Mouse (Mus musculus) hindbrain, embryonic 15.5 days (tissue): Measurements from ENCODE around the gene Slc7a14. TPM values are rescaled to one million over a fixed set of nuclear protein-coding genes. Genes with fewer than 3 reads are reported as not detected.

Experiments
- ATAC-seq: fragments of 200-750 bp; cut with Nextera tagmentation; 2 replicates; pipeline ENCODE4 v1.8.0; 2017; ENCODE audit warnings: low read depth, moderate number of reproducible peaks, moderate TSS enrichment; ENCODE audit not compliant: low FRiP score
- H3K27ac ChIP-seq: fragments of 300-500 bp; sonication (generic); replicated peaks from 2 replicates; pipeline ENCODE4 v1.5.1; 2015; ENCODE audit warnings: mild to moderate bottlenecking, inconsistent platforms
- H3K27me3 ChIP-seq: fragments of 300-500 bp; sonication (generic); 2 replicates; pipeline ENCODE4 v1.6.1; 2015; ENCODE audit warnings: control low read depth, inconsistent platforms
- H3K36me3 ChIP-seq: fragments of 300-500 bp; sonication (generic); 2 replicates; pipeline ENCODE4 v1.6.1; 2015; ENCODE audit warnings: control low read depth, inconsistent platforms
- H3K4me1 ChIP-seq: fragments of 300-500 bp; sonication (generic); replicated peaks from 2 replicates; pipeline ENCODE4 v1.6.1; 2015; ENCODE audit warnings: control low read depth, inconsistent platforms
- H3K4me2 ChIP-seq: fragments of 300-500 bp; sonication (generic); 2 replicates; pipeline ENCODE4 v1.6.1; 2015; ENCODE audit warnings: moderate library complexity, mild to moderate bottlenecking, inconsistent platforms
- H3K4me3 ChIP-seq: fragments of 300-500 bp; sonication (generic); 2 replicates; pipeline ENCODE4 v1.5.1; 2015; ENCODE audit warnings: mild to moderate bottlenecking, inconsistent platforms
- H3K9ac ChIP-seq: fragments of 300-500 bp; sonication (generic); 2 replicates; pipeline ENCODE4 v1.6.1; 2015; ENCODE audit warnings: inconsistent platforms
- H3K9me3 ChIP-seq: fragments of 300-500 bp; sonication (generic); 2 replicates; pipeline ENCODE4 v1.6.1; 2016; ENCODE audit warnings: control low read depth, inconsistent platforms
- WGBS: fragments of 180-500 bp; shearing (Covaris S2); methylation state at CpG from one replicate; pipeline ENCODE4 v1.1.7; 2015; 5-methylcytosine and 5-hydroxymethylcytosine counted together
- polyA plus RNA-seq: library from polyadenylated mRNA; unstranded; fragments of >200 nt; fragmentation: Nextera tagmentation; extraction: Ambion mirVana; gene quantifications from 2 replicates; pipeline ENCODE4 v1.2.1, GENCODE M21; 2015

The Slc7a14 gene
- polyA plus RNA-seq, 1 experiment from 2014 or later: 6.8 TPM

GRCm38 (mm10) chr3:31259553-31260255 lies 50.5 kb downstream of the Slc7a14 start:
- H3K9ac ChIP-seq: no peak overlapping the region
- WGBS: 82% methylated on average over 7 of the region's 7 CpGs
- H3K27me3 ChIP-seq: no peaks in the 10 kb centered on the region
- no peaks in the 10 kb centered on the region for H3K36me3 ChIP-seq
- ATAC-seq: no peak
- no peak overlapping the region for H3K4me3 ChIP-seq
- no peak overlapping the region for H3K4me2 ChIP-seq
- H3K4me1 ChIP-seq: no peaks in the 10 kb centered on the region; the same call in 1 of the 2 replicates
- H3K9me3 ChIP-seq: no peaks in the 10 kb centered on the region
- no peak overlapping the region for H3K27ac ChIP-seq

GRCm38 (mm10) chr3:31254427-31254826 lies 55.8 kb downstream of the Slc7a14 start:
- no peak overlapping the region for H3K27ac ChIP-seq
- no peak overlapping the region for H3K4me2 ChIP-seq
- H3K36me3 ChIP-seq: no peaks in the 10 kb centered on the region
- 82% methylated on average over 7 of the region's 7 CpGs for WGBS
- H3K4me3 ChIP-seq: no peak overlapping the region
- 0 out of 2 replicates have a peak, but pooled peaks cover 4% of the 10 kb centered on the region for H3K4me1 ChIP-seq
- no peak for ATAC-seq
- H3K27me3 ChIP-seq: no peaks in the 10 kb centered on the region
- H3K9ac ChIP-seq: no peak overlapping the region
- H3K9me3 ChIP-seq: no peaks in the 10 kb centered on the region

GRCm38 (mm10) chr3:31253862-31254261 lies 56.3 kb downstream of the Slc7a14 start:
- no peak for ATAC-seq
- Histone ChIP-seq H3K36me3 (no peaks in the 10 kb centered on the region), H3K27ac (no peak overlapping the region), H3K4me3 (no peak overlapping the region), H3K27me3 (no peaks in the 10 kb centered on the region), H3K9ac (no peak overlapping the region), H3K4me2 (no peak overlapping the region), H3K9me3 (no peaks in the 10 kb centered on the region), H3K4me1 (0 out of 2 replicates have a peak, but pooled peaks cover 4% of the 10 kb centered on the region)
- WGBS: 92% methylated on average over 9 of the region's 9 CpGs

GRCm38 (mm10) chr3:31252566-31252965 lies 57.6 kb downstream of the Slc7a14 start:
- no peak for ATAC-seq
- H3K4me2 ChIP-seq: no peak overlapping the region
- no peaks in the 10 kb centered on the region for H3K36me3 ChIP-seq
- H3K4me1 ChIP-seq: 0 out of 2 replicates have a peak, but pooled peaks cover 4% of the 10 kb centered on the region
- H3K4me3 ChIP-seq: no peak overlapping the region
- H3K27ac ChIP-seq: no peak overlapping the region
- no peaks in the 10 kb centered on the region for H3K27me3 ChIP-seq
- no peak overlapping the region for H3K9ac ChIP-seq
- no peaks in the 10 kb centered on the region for H3K9me3 ChIP-seq
- whole genome bisulfite sequencing: 75% methylated on average over 3 of the region's 3 CpGs

GRCm38 (mm10) chr3:31243478-31243877 lies 66.7 kb downstream of the Slc7a14 start:
- no peak overlapping the region for H3K4me2 ChIP-seq
- no peaks in the 10 kb centered on the region for H3K27me3 ChIP-seq
- no peaks in the 10 kb centered on the region for H3K36me3 ChIP-seq
- H3K4me1 ChIP-seq: no peaks in the 10 kb centered on the region
- WGBS: 50% methylated on average over 1 of the region's 1 CpGs
- no peak overlapping the region for H3K9ac ChIP-seq
- ATAC-seq: peak; percentile 52; the same call in 1 of the 2 replicates
- no peaks in the 10 kb centered on the region for H3K9me3 ChIP-seq
- H3K4me3 ChIP-seq: no peak overlapping the region
- no peak overlapping the region for H3K27ac ChIP-seq

GRCm38 (mm10) chr3:31240840-31241239 lies 69.3 kb downstream of the Slc7a14 start:
- peaks cover 9% of the 10 kb centered on the region; the same call in 1 of the 2 replicates for H3K36me3 ChIP-seq
- no peaks in the 10 kb centered on the region for H3K27me3 ChIP-seq
- H3K4me2 ChIP-seq: no peak overlapping the region
- no peak overlapping the region for H3K9ac ChIP-seq
- H3K27ac ChIP-seq: no peak overlapping the region
- H3K9me3 ChIP-seq: no peaks in the 10 kb centered on the region
- no peak overlapping the region for H3K4me3 ChIP-seq
- ATAC-seq: no peak
- WGBS: 84% methylated on average over 8 of the region's 8 CpGs
- H3K4me1 ChIP-seq: no peaks in the 10 kb centered on the region

GRCm38 (mm10) chr3:31239645-31240044 lies 70.5 kb downstream of the Slc7a14 start:
- peaks cover 9% of the 10 kb centered on the region; the same call in 1 of the 2 replicates for H3K36me3 ChIP-seq
- H3K4me3 ChIP-seq: no peak overlapping the region
- WGBS: 90% methylated on average over 3 of the region's 3 CpGs
- H3K27ac ChIP-seq: no peak overlapping the region
- no peaks in the 10 kb centered on the region for H3K9me3 ChIP-seq
- no peak for ATAC-seq
- no peak overlapping the region for H3K4me2 ChIP-seq
- H3K27me3 ChIP-seq: no peaks in the 10 kb centered on the region
- H3K4me1 ChIP-seq: no peaks in the 10 kb centered on the region
- H3K9ac ChIP-seq: no peak overlapping the region

GRCm38 (mm10) chr3:31237936-31238335 lies 72.2 kb downstream of the Slc7a14 start:
- Histone ChIP-seq H3K27ac (no peak overlapping the region), H3K9ac (no peak overlapping the region), H3K36me3 (peaks cover 9% of the 10 kb centered on the region; the same call in 1 of the 2 replicates), H3K4me1 (no peaks in the 10 kb centered on the region), H3K4me3 (no peak overlapping the region), H3K4me2 (no peak overlapping the region), H3K27me3 (no peaks in the 10 kb centered on the region), H3K9me3 (no peaks in the 10 kb centered on the region)
- ATAC-seq: no peak
- 36% methylated on average over 3 of the region's 3 CpGs for WGBS

- no peak overlapping the region for H3K4me3 ChIP-seq
- 83% methylated on average over 3 of the region's 3 CpGs for WGBS
- no peaks in the 10 kb centered on the region for H3K27me3 ChIP-seq
- H3K9me3 ChIP-seq: no peaks in the 10 kb centered on the region
- H3K4me1 ChIP-seq: no peaks in the 10 kb centered on the region
- peaks cover 9% of the 10 kb centered on the region; the same call in 1 of the 2 replicates for H3K36me3 ChIP-seq
- H3K4me2 ChIP-seq: no peak overlapping the region
- no peak overlapping the region for H3K9ac ChIP-seq
- no peak for ATAC-seq
- H3K27ac ChIP-seq: no peak overlapping the region
Observed at GRCm38 (mm10) chr3:31236146-31236545, 74.0 kb downstream of the Slc7a14 start.

- no peaks in the 10 kb centered on the region for H3K9me3 ChIP-seq
- H3K9ac ChIP-seq: no peak overlapping the region
- H3K4me2 ChIP-seq: no peak overlapping the region
- no peak for ATAC-seq
- peaks cover 9% of the 10 kb centered on the region; the same call in 1 of the 2 replicates for H3K36me3 ChIP-seq
- no peak overlapping the region for H3K27ac ChIP-seq
- no peaks in the 10 kb centered on the region for H3K4me1 ChIP-seq
- H3K27me3 ChIP-seq: no peaks in the 10 kb centered on the region
- no peak overlapping the region for H3K4me3 ChIP-seq
- WGBS: 84% methylated on average over 7 of the region's 7 CpGs
Observed at GRCm38 (mm10) chr3:31234356-31234755, 75.8 kb downstream of the Slc7a14 start.

GRCm38 (mm10) chr3:31233746-31234312 lies 76.3 kb downstream of the Slc7a14 start:
- 95% methylated on average over 2 of the region's 2 CpGs for WGBS
- Histone ChIP-seq H3K36me3 (peaks cover 9% of the 10 kb centered on the region; the same call in 1 of the 2 replicates), H3K4me3 (no peak overlapping the region), H3K9me3 (no peaks in the 10 kb centered on the region), H3K9ac (no peak overlapping the region), H3K27me3 (no peaks in the 10 kb centered on the region), H3K4me2 (no peak overlapping the region), H3K27ac (no peak overlapping the region), H3K4me1 (no peaks in the 10 kb centered on the region)
- no peak for ATAC-seq

GRCm38 (mm10) chr3:31229281-31229680 lies 80.9 kb downstream of the Slc7a14 start:
- Histone ChIP-seq H3K9ac (no peak overlapping the region), H3K4me1 (no peaks in the 10 kb centered on the region), H3K36me3 (peaks cover 15% of the 10 kb centered on the region), H3K4me3 (no peak overlapping the region), H3K27ac (no peak overlapping the region), H3K4me2 (no peak overlapping the region), H3K9me3 (no peaks in the 10 kb centered on the region), H3K27me3 (no peaks in the 10 kb centered on the region)
- ATAC-seq: no peak
- 74% methylated on average over 5 of the region's 5 CpGs for WGBS
